Mouse (Mus musculus) lung, postnatal 0 days (tissue): ENCODE data around the gene Dlg2.

ENCODE experiments used
- CTCF ChIP-seq: IDR thresholded peaks from 2 replicates; pipeline ENCODE4 v1.5.1; 2016; ENCODE audit warnings: antibody characterized with exemption, mild to moderate bottlenecking
- EP300 ChIP-seq: IDR thresholded peaks from 2 replicates; pipeline ENCODE4 v1.6.1; 2016; ENCODE audit warnings: antibody characterized with exemption, mild to moderate bottlenecking, control low read depth

GRCm38 (mm10) chr7:91919099-91919498 lies 1442.6 kb downstream of the Dlg2 start:
- TF ChIP-seq CTCF: no peak
- TF ChIP-seq EP300: no peak
